Mouse (Mus musculus): ENCODE measurements around the gene Gdf7.

Gene Gdf7

DNA sequence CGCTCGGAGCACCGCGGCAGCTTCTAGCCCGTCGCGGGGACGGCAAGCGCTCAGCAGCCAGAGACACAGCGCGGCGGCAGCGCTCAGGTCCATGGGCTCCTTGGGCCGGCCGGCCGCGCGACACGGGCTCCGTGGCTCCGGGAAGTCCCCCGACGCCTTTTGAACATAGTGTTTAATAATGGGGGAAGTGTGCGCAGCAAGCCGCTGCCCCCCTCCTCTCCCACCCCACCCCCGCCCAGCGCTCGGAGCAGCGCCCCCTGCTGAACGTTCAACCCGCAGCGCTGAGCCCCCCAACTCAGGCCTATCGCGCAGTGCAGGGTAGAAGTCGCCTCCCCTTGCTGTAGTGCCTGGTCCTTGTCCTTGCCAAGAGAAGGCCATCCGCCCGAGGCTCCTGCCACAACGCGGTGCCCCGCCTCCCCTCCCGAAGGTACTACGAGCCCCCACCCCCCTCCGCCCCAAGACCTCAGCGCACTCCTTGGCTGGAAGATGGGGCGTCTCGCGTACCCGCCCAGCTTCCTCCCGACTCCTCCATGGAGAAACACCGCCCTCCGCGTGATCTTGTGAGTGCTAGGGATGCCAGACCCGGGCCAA lies at the start of gene Gdf7:
Gene Gdf7, minus strand, starts transcription at position 114 of the 591 bp plus-strand sequence.
- peak; percentile 69 for DNase-seq (ENCODE audit: low read depth, low spot score)

DNA sequence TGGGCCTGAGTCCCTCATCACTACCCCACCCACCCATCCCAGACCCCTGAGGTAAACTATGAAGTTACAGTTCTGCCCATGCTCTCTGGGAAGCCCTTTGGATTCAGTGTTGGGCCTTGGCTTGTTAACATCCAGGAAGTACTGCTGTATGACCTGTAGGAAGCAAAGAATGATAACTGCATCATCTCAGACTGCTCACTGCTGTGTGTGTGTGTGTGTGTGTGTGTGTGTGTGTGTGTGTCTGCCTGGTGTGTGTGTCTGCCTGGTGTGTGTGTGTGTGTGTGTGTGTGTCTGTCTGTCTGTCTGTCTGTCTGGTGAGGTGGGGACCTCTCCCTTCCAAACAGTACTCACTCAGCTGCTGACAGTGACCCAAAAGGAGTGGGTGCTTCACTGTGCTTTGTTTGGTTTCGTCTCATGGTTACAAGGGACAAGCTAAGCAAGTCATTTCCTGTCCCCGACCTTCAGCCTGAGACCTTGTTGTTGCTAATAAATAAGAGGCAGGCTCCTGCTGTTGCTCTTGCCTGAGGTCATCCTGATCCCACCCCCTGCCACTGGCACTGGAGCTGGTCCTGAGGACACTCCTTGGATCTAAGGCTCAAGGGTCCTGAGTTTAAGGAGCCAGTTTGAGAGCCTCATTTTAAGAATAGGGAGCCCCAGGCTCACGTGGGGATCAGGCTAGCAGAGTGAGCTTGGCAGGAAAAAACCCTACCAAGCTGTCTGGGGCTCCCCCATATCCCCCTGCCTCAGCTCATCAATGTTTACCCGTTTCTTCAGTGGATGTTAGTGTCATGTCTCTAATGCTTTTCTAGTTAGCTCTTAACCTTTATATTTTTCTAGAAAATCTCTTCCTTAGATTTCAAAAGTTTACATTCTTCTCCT lies 49.5 kb upstream of the Gdf7 start:
- DNase-seq (ENCODE audit: low read depth, low spot score), result peak; percentile 75

- DNase-seq (ENCODE audit: low read depth, low spot score), result no peak
Measured at GRCm38 (mm10) chr12:8348733-8349513, 47.2 kb upstream of the Gdf7 start.

GRCm38 (mm10) chr12:8347746-8348462 lies 46.1 kb upstream of the Gdf7 start:
- no peak for DNase-seq (ENCODE audit: low read depth, low spot score)

DNA sequence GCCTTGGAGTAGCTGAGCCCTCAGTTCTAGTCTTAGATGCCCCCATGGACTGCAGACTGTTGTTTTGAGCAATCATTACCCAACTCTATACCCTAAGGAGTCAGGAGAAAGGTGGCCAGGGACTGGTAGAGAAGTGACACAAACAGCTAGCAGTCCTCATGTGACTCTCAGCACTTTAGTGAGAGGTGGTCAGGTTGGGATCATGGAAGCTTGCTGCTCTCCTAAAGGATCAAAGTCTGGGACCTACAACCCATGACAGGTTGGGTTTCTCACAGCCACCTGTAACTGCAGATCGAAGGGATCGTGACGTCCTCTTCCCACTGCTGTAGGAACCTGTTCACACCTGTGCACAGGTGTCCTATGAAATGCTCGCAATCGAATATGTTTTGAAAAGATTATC lies 43.8 kb upstream of the Gdf7 start:
- DNase-seq (ENCODE audit: low read depth, low spot score), result no peak

DNA sequence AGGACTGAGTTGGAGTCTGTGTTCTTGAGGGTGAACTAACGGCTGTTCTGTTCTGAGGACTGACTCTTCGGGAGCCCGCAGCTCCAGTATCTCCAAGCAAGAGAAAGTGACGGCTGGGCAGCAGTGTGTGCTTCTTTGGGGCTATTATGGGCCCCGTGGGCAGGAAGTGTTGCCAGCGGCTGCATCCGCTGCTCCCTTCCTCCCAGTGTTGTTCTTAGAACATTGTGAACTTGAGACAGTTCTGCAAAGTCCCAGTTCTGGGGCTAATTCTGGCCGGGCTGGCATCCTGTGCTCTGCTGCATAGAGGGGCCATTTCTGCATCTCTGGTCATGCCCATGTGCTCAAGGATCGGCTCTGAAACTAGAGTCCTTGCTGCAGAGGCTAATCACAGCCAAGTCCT lies 43.1 kb upstream of the Gdf7 start:
- DNase-seq (ENCODE audit: low read depth, low spot score), result no peak

DNA sequence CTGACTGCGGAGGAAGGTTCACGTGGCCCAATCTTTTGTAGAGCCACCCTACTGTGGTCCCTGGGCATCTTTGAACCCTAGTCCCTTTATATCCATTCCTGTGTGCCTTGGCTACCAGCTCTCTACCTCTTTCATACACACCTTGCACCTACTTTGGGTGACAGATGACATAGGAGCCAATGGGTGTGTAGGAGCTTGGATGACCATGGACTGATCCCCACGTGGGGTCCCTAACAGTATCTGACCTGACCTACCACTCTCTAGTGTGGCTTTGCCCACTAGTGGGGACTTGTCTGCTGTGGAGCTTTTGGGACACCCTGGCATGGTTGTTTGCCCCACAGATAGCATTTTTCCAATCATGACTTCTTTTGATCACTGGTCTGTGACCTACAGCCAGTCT lies 41.6 kb upstream of the Gdf7 start:
- no peak for DNase-seq (ENCODE audit: low read depth, low spot score)

DNA sequence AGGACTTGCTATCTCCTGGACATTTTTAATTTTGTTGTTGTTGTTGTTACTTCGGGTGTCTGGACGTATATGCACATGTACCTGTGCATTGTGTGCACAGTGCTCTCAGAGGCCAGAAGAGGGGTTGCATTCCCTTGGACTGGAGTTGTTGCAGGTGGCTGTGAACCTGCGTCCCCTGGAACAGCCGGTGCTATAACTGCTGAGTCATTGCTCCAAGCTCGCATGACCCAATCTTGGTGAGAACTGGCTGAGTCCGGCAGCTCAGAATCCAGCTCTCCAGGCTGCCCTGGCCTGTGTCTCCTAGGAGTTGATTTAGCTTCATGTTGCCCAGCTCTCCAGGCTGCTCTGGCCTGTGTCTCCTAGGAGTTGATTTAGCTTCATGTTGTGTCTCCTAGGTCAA lies 39.3 kb upstream of the Gdf7 start:
- DNase-seq (ENCODE audit: low read depth, low spot score), result peak; percentile 67

DNA sequence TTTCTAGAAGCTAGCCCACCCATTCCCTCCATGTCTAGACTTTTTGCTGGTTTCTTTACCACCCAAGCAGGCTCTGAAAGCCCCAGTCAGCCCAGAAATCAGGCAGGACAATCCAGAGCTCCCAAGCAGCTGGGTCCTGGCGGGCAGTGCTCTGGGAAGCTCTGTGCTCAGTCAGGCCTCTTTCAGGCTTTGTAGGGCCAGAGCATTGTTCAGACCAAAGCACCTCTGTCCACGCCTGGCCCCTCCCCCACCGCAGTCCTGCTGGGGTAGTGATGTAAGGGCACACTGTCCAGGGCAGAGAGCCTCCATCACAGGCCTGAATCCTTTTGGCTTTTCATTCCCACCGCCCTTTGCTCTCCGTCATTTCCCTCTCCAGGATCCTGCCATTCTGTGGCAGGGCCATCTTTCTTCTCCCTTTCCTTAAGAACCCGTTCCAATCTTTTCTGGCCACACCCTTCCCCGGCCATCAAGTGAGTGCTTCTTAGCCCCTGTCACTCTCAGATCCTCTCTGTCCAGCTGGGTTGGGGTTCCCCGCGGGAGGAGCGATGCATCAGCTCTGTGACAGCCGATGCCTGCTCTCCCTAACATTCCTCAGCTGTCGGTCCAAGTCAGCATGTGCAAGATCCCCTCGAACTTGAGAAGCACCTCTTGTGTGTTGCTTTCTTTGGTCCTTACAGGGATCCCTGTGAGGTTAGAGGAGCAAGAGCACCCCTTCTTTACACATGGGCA lies 38.0 kb upstream of the Gdf7 start:
- no peak for DNase-seq (ENCODE audit: low read depth, low spot score)

- DNase-seq (ENCODE audit: low read depth, low spot score), result no peak
Measured at GRCm38 (mm10) chr12:8338918-8339317, 37.2 kb upstream of the Gdf7 start.

GRCm38 (mm10) chr12:8338491-8338890 lies 36.7 kb upstream of the Gdf7 start:
- DNase-seq (ENCODE audit: low read depth, low spot score), result no peak

- DNase-seq (ENCODE audit: low read depth, low spot score), result peak; percentile 65
Measured at GRCm38 (mm10) chr12:8337286-8338060, 35.7 kb upstream of the Gdf7 start.

GRCm38 (mm10) chr12:8336601-8337285 lies 35.0 kb upstream of the Gdf7 start:
- no peak for DNase-seq (ENCODE audit: low read depth, low spot score)

DNA sequence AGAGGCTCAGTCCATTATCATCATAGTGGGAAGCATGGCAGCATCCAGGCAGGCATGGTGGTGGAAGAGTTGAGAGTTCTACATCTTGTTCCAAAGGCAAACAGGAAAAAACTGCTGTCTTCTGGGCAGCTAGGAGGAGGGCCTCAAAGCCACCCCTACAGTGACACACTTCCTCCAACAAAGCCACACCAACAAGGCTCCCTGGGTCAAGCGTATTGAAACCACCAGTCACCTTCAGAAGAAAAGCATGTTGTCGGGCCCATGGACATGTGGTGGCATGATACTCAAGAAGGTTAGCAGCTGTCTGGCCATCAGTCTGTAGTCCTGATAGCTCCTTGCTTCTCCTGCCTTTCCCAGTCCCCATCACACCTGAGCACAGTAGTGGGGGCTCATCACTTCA lies 33.7 kb upstream of the Gdf7 start:
- no peak for DNase-seq (ENCODE audit: low read depth, low spot score)

- no peak for DNase-seq (ENCODE audit: low read depth, low spot score)
Measured at GRCm38 (mm10) chr12:8334261-8334660, 32.5 kb upstream of the Gdf7 start.

- DNase-seq (ENCODE audit: low read depth, low spot score), result no peak
Measured at GRCm38 (mm10) chr12:8333617-8334016, 31.9 kb upstream of the Gdf7 start.

DNA sequence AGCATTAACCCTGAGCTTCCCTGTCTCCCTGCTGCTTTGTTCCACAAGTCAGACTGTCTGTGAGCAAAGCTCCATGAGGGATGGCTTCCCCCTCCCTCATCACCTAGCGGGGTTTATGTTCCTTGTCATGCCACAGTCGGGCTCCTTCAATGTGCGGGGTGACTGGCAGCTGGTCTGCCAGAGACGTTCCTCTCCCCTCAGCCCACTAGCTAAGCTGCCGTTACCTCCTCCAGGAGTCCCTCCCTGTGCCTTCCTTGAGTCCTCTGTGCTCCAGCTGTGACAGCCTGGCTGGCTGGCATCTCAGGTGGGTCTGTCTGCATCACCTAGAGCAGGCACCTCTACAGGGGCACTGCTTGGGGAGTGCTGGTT lies 30.4 kb upstream of the Gdf7 start:
- DNase-seq (ENCODE audit: low read depth, low spot score), result no peak

- DNase-seq (ENCODE audit: low read depth, low spot score), result no peak
Measured at GRCm38 (mm10) chr12:8331489-8332173, 29.9 kb upstream of the Gdf7 start.

- peak; percentile 39 for DNase-seq (ENCODE audit: low read depth, low spot score)
Measured at GRCm38 (mm10) chr12:8329236-8329635, 27.5 kb upstream of the Gdf7 start.
